Mouse (Mus musculus): Measurements from ENCODE around the gene Fabp1.

DNA sequence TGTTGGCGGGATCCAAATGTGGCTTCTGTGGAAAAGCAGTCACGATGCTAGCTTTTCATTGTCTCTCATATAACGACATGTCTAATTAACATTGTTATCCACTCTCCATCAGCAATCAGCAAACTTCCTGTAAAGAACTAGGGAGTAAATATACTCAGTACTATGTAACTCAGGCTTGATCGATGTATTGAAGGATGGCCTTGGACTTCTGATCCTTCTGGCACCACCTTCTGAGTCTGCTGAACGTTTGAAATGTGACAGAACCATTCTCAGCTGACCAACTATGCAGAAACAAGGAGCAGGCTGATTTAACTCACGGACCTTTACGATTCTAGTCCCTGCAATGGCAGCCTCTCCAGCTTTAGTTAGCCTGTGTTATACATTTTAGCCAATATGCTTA, 38.3 kb upstream of the Fabp1 start:
- no peak for TF ChIP-seq CTCF (IDR thresholded peaks at IDR 0.05; ENCODE audit: low read depth, low read length)
- no peak for TF ChIP-seq POLR2A (IDR thresholded peaks at IDR 0.05; ENCODE audit: insufficient read depth, low read length)

Measured in ES-Bruce4 (cell line).